Mouse (Mus musculus) testis, adult 2 months (tissue): ENCODE results near the gene Park7. TPM values are rescaled to one million over a fixed set of nuclear protein-coding genes. Genes with fewer than 3 reads are reported as not detected.

Source experiments
- H3K27ac ChIP-seq: fragments of 200-500 bp; 2 replicates; pipeline ENCODE4 v1.5.1; 2012; ENCODE audit warnings: low read depth, low read length; ENCODE audit not compliant: control insufficient read depth, insufficient read depth
- H3K27me3 ChIP-seq: fragments of 200-500 bp; 2 replicates; pipeline ENCODE4 v1.6.1; 2012; ENCODE audit warnings: mild to moderate bottlenecking, low read length, moderate library complexity; ENCODE audit not compliant: control insufficient read depth, insufficient read depth
- H3K36me3 ChIP-seq: fragments of 200-500 bp; 2 replicates; pipeline ENCODE4 v1.6.1; 2012; ENCODE audit warnings: mild to moderate bottlenecking, low read length; ENCODE audit not compliant: control insufficient read depth, insufficient read depth
- H3K4me1 ChIP-seq: fragments of 200-500 bp; 2 replicates; pipeline ENCODE4 v1.6.1; 2012; ENCODE audit warnings: low read length; ENCODE audit not compliant: control insufficient read depth, insufficient read depth
- H3K4me3 ChIP-seq: fragments of 200-500 bp; 2 replicates; pipeline ENCODE4 v1.5.1; 2012; ENCODE audit warnings: low read depth, mild to moderate bottlenecking, low read length, moderate library complexity, mixed read lengths; ENCODE audit not compliant: control insufficient read depth
- CTCF ChIP-seq: fragments of 200-500 bp; IDR thresholded peaks from 2 replicates; pipeline ENCODE4 v1.5.1; 2012; ENCODE audit warnings: low read depth, mild to moderate bottlenecking, inconsistent platforms, low read length, moderate library complexity; ENCODE audit not compliant: control insufficient read depth, insufficient read depth, insufficient replicate concordance
- POLR2A ChIP-seq: fragments of 200-500 bp; IDR thresholded peaks from 2 replicates; pipeline ENCODE4 v1.6.1; 2012; ENCODE audit warnings: low read depth, mild to moderate bottlenecking, inconsistent platforms, low read length, moderate library complexity; ENCODE audit not compliant: control insufficient read depth
- polyA plus RNA-seq: library from polyadenylated mRNA; depleted of rRNA; stranded (reverse); fragments of >200 nt; gene quantifications from 2 replicates; pipeline ENCODE4 v1.2.3, GENCODE M21; 2012

Park7 gene
- polyA plus RNA-seq, 1 experiment: 88.1 TPM

DNA sequence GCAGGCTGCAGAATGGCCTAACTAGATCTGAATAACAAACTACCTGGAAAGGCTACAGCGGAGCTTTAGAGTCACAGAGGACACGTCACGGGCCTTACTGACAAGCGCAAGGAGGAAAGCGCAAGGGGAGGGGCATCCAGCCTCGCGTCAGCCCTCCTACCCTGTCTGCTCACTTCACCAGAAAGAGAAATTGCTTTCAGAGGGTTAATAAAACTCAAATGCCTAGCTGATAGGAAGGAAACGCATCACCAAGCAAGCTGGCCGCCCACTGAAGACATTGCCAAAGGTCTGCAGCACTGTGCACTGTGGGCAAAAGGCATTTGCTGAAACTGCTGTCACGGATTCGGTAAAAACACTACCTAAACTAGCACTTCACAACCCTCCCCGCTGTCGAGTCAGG, 13.8 kb downstream of the Park7 start:
- Histone ChIP-seq H3K4me3 (no peak overlapping the region), H3K27me3 (no peaks in the 10 kb centered on the region), H3K4me1 (no peaks in the 10 kb centered on the region), H3K36me3 (no peaks in the 10 kb centered on the region; the same call in 1 of the 2 replicates), H3K27ac (no peak overlapping the region)
- TF ChIP-seq POLR2A (no peak), CTCF (no peak)

GRCm38 (mm10) chr4:150898716-150899365, 15.4 kb downstream of the Park7 start:
- no peak overlapping the region for H3K4me3 ChIP-seq
- H3K27ac ChIP-seq: no peak overlapping the region
- no peaks in the 10 kb centered on the region for H3K27me3 ChIP-seq
- peaks cover 9% of the 10 kb centered on the region for H3K4me1 ChIP-seq
- H3K36me3 ChIP-seq: no peaks in the 10 kb centered on the region
- TF ChIP-seq CTCF: peak; percentile 67; the same call in 1 of the 2 replicates
- TF ChIP-seq POLR2A: no peak

DNA sequence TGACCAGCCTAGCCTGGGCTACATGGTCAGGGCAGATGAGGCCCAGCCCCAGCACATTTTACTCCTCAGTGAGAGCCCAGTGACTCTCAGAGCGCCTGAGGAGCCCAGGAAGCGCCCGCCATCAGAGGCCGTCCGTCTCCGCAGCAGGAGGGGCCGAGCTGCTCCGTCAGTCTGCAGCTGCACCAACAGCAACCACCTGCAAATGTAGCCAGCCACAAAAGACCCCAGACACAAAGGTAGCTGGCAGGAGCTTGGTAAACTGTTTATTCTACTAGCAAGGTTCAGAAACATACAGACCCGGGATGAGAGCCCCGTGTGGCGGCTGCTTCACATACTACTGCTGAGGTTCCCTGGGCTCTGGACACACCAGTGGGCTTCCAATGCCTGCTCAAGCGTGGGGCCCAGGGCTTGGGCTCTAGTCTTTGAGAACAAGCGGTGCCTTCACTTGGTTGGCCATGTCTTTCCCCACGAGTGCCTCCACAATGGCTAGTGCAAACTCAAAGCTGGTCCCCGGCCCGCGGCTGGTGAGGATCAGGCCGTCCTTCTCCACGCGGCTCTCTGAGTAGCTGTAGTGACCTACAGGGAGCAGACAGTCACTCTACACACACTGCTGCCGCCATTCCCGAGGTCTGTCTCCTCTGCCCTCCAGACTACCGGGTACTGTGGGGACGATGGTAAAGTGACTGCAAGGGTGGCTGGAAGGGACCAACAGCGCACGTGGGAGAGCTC, 17.2 kb downstream of the Park7 start:
- TF ChIP-seq CTCF: no peak
- Histone ChIP-seq H3K27ac (no peak overlapping the region), H3K36me3 (no peaks in the 10 kb centered on the region), H3K4me3 (no peak overlapping the region), H3K27me3 (no peaks in the 10 kb centered on the region), H3K4me1 (peaks cover 22% of the 10 kb centered on the region)

DNA sequence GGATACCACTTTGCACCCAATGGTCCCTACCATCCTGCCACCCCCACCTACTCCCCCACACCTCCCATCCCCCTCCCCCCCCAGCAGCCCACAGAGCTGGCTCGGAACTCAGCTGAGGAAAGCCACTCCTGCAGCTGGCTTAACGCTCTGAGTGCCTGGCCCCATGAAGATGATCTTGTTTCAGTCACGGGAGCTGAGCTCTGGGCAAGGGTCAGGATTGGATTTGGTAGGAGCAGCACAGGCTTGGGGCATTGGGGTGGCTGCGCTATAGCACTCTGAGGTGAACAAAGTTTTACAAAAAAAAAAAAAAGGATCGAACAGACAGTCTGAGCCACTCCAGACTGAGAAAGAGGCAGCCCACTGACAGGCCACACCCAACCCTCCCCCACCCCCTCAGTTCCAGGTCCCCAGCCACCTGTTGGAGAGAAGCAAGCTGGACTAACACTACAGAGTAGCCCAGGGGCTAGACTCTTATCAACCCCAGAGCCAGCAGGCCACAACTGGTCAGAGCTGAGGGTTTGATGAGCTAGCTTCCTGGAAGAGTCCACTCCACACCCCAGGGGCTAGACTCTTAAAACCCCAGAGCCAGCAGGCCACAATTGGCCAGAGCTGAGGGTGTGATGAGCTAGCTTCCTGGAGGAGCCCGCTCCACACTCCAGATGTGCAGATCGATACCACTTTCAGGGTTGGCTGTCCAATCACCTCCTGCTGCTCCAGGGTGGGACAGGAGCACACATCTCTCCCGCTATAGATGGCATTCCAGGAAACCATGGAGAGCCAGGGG, 19.3 kb downstream of the Park7 start:
- H3K27me3 ChIP-seq: no peaks in the 10 kb centered on the region
- H3K4me1 ChIP-seq: peaks cover 22% of the 10 kb centered on the region
- TF ChIP-seq POLR2A: no peak
- no peak for TF ChIP-seq CTCF
- no peak overlapping the region for H3K4me3 ChIP-seq
- no peak overlapping the region for H3K27ac ChIP-seq
- no peaks in the 10 kb centered on the region for H3K36me3 ChIP-seq

DNA sequence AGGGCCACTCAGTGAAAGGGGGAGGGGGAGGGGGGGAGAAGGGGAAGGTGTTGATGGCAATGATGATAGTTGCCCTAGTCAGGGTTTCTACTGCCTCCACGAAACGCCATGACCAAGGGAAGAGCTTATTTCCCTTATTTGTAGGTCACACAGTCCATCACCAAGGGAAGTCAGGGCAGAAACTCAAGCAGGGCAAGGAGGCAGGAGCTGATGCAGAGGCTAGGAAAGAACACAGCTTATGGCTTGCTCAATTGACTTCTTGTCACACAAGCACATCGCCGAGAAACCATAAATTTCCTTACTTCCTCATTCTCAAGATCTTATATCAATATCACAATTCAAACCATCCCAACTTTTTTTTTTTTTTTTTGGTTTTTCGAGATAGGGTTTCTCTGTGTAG, 22.9 kb downstream of the Park7 start:
- no peaks in the 10 kb centered on the region for H3K36me3 ChIP-seq
- H3K27ac ChIP-seq: no peak overlapping the region
- no peaks in the 10 kb centered on the region for H3K27me3 ChIP-seq
- peaks cover 24% of the 10 kb centered on the region for H3K4me1 ChIP-seq
- no peak overlapping the region for H3K4me3 ChIP-seq
- TF ChIP-seq POLR2A (no peak), CTCF (no peak)

- no peaks in the 10 kb centered on the region for H3K36me3 ChIP-seq
- TF ChIP-seq POLR2A: no peak
- H3K4me1 ChIP-seq: peaks cover 21% of the 10 kb centered on the region
- no peak overlapping the region for H3K27ac ChIP-seq
- no peak overlapping the region for H3K4me3 ChIP-seq
- H3K27me3 ChIP-seq: no peaks in the 10 kb centered on the region
Observed at GRCm38 (mm10) chr4:150889955-150890315, 24.3 kb downstream of the Park7 start.

DNA sequence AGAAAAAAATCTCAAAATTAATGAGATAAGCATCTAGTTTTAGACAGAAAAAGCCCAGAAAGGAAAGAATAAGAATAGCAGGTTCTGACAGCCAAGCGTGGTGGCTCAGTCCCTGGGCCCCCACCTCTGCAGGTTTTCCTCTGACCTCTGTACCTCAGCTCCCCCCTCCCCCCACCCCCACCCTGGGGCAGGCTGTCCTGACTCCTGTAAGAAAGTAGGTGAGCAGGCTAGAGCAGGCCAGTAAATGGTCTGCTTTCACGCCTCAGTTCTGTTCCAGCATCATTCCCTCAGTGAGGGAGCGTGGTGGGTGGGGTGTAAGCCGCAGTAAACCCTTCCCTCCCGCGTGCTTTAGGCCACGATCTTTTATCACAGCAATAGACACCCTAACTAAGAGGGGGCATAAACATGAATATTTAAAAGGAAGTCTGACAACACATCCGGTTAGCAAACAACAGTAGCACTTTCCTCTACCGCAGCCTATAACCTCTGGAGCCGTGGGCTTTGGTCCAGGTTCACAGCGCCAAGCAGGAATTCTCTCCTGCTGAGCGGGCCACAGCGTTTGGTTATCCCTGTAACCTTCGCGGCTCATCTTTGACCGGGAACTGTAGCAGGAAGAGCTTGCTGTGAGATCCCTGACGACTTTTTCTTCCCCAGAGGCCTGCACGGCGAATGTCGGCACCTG, 24.8 kb downstream of the Park7 start:
- no peaks in the 10 kb centered on the region for H3K27me3 ChIP-seq
- TF ChIP-seq CTCF (no peak), POLR2A (no peak)
- no peak overlapping the region for H3K4me3 ChIP-seq
- H3K4me1 ChIP-seq: peaks cover 18% of the 10 kb centered on the region
- no peaks in the 10 kb centered on the region for H3K36me3 ChIP-seq
- no peak overlapping the region for H3K27ac ChIP-seq
